Mouse (Mus musculus): ENCODE measurements at regions not wholly inside any gene's neighbourhood (a gene's known extent, or its start where the extent isn't known, plus 50 kb on each side); places are given as distances from the start of the nearest gene placed in this dataset.

DNA sequence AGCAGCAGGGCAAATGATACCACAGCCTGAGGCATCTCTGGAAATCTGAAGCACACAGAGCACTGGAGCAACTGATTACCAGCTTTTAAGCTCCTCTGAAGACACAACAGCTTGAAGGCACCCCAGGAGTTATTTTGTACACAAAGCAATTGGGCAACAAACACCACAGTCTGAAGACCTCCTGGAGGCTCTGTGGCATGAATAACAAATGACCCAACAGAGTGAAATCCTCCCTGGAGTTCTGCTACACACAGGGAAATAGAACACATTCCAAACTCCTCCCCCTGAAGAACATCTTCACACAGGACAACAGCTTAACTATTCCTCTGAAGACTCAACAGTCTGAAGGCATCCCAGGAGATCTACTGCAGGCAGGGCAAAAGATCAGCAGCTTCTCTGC, 291.8 kb upstream of the Tgif2lx2 start:
- no peak overlapping the region for H3K9ac ChIP-seq (ENCODE audit: control insufficient read depth, low read depth, low read length, poor library complexity, severe bottlenecking)
- no peaks in the 10 kb centered on the region for H3K36me3 ChIP-seq (ENCODE audit: control insufficient read depth in 1 of 2, insufficient read depth in 2 of 2, low read length in 2 of 2)
- no peak overlapping the region for H3K27ac ChIP-seq (ENCODE audit: control insufficient read depth, low read depth, low read length)
- H3K4me3 ChIP-seq (ENCODE audit: control insufficient read depth in 1 of 2, insufficient read depth in 1 of 2, low read depth in 2 of 2, low read length in 2 of 2): no peak overlapping the region
- no peaks in the 10 kb centered on the region for H3K27me3 ChIP-seq (ENCODE audit: control insufficient read depth in 1 of 2, insufficient read depth in 2 of 2, low read length in 2 of 2)
- H3K9me3 ChIP-seq (replicated peaks; ENCODE audit: insufficient read depth, low read length): no peaks in the 10 kb centered on the region
- DNase-seq (ENCODE audit: low read depth, low spot score): no peak
- H3K79me2 ChIP-seq (ENCODE audit: control insufficient read depth, insufficient read depth, low read length, poor library complexity): no peaks in the 10 kb centered on the region
- no peak for TF ChIP-seq EP300 (IDR thresholded peaks at IDR 0.05; ENCODE audit: low read depth in 1 of 2, low read length in 2 of 2)
- TF ChIP-seq POLR2AphosphoS2 (IDR thresholded peaks at IDR 0.05; ENCODE audit: low read length): no peak
- no peak for TF ChIP-seq TAL1 (IDR thresholded peaks at IDR 0.05; ENCODE audit: low read length)
- no peak for TF ChIP-seq TBP (IDR thresholded peaks at IDR 0.05; ENCODE audit: low read depth, low read length)
- TF ChIP-seq SIN3A (IDR thresholded peaks at IDR 0.05; ENCODE audit: low read length): no peak
- no peak for TF ChIP-seq CTCF (IDR thresholded peaks at IDR 0.05 in 2 of 3, conservative IDR thresholded peaks at IDR 0.05 in 1 of 3; ENCODE audit: control insufficient read depth in 1 of 3, insufficient read depth in 1 of 3, low read depth in 2 of 3, low read length in 3 of 3, poor library complexity in 1 of 3, severe bottlenecking in 1 of 3)
- no peaks in the 10 kb centered on the region for H3K4me1 ChIP-seq (ENCODE audit: control insufficient read depth in 1 of 2, insufficient read depth in 2 of 2, low read length in 2 of 2)
